13 mouse cellular contexts compared by ENCODE assay signal in the genomic region with DNA sequence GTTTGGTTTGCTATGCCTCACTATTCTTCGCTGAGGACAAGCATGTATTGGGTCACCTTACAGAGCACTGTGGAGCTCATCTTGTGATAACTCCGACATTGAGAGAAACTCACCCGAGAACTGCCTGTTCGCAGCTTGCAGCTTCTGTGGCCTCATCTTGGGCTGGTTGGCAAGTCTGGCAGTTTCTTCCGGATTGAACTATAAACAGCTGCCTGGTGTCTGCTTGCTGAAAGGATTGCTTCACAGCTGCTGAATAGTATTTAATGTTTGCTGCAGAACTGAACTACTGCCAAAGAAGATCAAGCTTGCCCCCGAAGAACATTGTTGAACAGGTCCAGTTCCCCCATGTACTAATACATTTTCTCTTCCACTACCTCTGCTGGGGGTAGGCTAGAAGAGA. TPM values are rescaled to one million over a fixed set of nuclear protein-coding genes. Genes with fewer than 3 reads are reported as not detected.
A peak's percentile ranks its signal among the peaks of the same experiment; 100 is the strongest.
DNase-seq lines count a peak whose midpoint lies in the region; ATAC-seq lines count a peak whose summit lies in the region.
"Had no signal": no experiment of that assay in that cellular context is flagged by ENCODE, and none has a peak within 500 bp of the region (broad histone marks: within the 10 kb centered on the region; RNA-seq: fewer than 3 reads in every experiment).

No protein-coding gene starts in this region.

- no peaks in the 10 kb centered on the region for H3K9me3 ChIP-seq in heart, embryonic 11.5 days (replicated peaks; ENCODE audit: control insufficient read depth, low read length)
- no peaks in the 10 kb centered on the region for H3K9me3 ChIP-seq in lung, embryonic 16.5 days (ENCODE audit: control insufficient read depth, low read length)
- no peaks in the 10 kb centered on the region for H3K9me3 ChIP-seq in neural tube, embryonic 15.5 days (replicated peaks)
- H3K9me3 ChIP-seq: G1E; intestine, embryonic 15.5 days had no signal

- H3K4me1 ChIP-seq in heart, embryonic 11.5 days (ENCODE audit: control insufficient read depth, insufficient read depth, low read length): no peaks in the 10 kb centered on the region
- H3K4me1 ChIP-seq in lung, embryonic 16.5 days (replicated peaks; ENCODE audit: control insufficient read depth, insufficient read depth, low read length): no peaks in the 10 kb centered on the region; the same call in 1 of the 2 replicates
- no peaks in the 10 kb centered on the region for H3K4me1 ChIP-seq in neural tube, embryonic 15.5 days
- H3K4me1 ChIP-seq: intestine, embryonic 15.5 days had no signal

- no peak for ATAC-seq in heart, embryonic 11.5 days (replicated peaks; ENCODE audit: insufficient number of reproducible peaks, low FRiP score, low TSS enrichment)
- peak; percentile 86 for ATAC-seq in lung, embryonic 16.5 days (ENCODE audit: low read depth)
- ATAC-seq in neural tube, embryonic 15.5 days (ENCODE audit: low FRiP score): no peak
- ATAC-seq: intestine, embryonic 15.5 days had no signal

- no peaks in the 10 kb centered on the region for H3K36me3 ChIP-seq in heart, embryonic 11.5 days (ENCODE audit: control insufficient read depth, insufficient read depth, low read length)
- no peaks in the 10 kb centered on the region for H3K36me3 ChIP-seq in lung, embryonic 16.5 days (ENCODE audit: control insufficient read depth, insufficient read depth, low read length)
- H3K36me3 ChIP-seq in neural tube, embryonic 15.5 days: no peaks in the 10 kb centered on the region
- H3K36me3 ChIP-seq: G1E; intestine, embryonic 15.5 days had no signal

- H3K4me2 ChIP-seq in heart, embryonic 11.5 days: no peak overlapping the region
- no peak overlapping the region for H3K4me2 ChIP-seq in lung, embryonic 16.5 days (ENCODE audit: low read depth, low read length)
- no peak overlapping the region for H3K4me2 ChIP-seq in neural tube, embryonic 15.5 days
- H3K4me2 ChIP-seq: intestine, embryonic 15.5 days; midbrain, embryonic 11.5 days had no signal

- 66% methylated on average over 6 of the region's 6 CpGs for WGBS in heart, embryonic 11.5 days (ENCODE audit: insufficient replicate concordance)
- 44% methylated on average over 6 of the region's 6 CpGs for WGBS in lung, embryonic 16.5 days
- WGBS in neural tube, embryonic 15.5 days: 82% methylated on average over 6 of the region's 6 CpGs

- H3K4me3 ChIP-seq in heart, embryonic 11.5 days (ENCODE audit: low read depth, low read length): no peak overlapping the region
- no peak overlapping the region for H3K4me3 ChIP-seq in lung, embryonic 16.5 days (ENCODE audit: low read length)
- H3K4me3 ChIP-seq in neural tube, embryonic 15.5 days (replicated peaks): no peak overlapping the region
- H3K4me3 ChIP-seq: intestine, embryonic 15.5 days had no signal

- no peak overlapping the region for H3K9ac ChIP-seq in heart, embryonic 11.5 days (ENCODE audit: low read depth, low read length)
- H3K9ac ChIP-seq in lung, embryonic 16.5 days (ENCODE audit: low read length): no peak overlapping the region
- H3K9ac ChIP-seq in neural tube, embryonic 15.5 days (replicated peaks): no peak overlapping the region
- H3K9ac ChIP-seq: intestine, embryonic 15.5 days had no signal

- DNase-seq in heart, adult 18-20 months: peak; percentile 23 to 25
- peak; percentile 7 for DNase-seq in right cerebral cortex, adult 18-20 months
- DNase-seq in right cerebral cortex, postnatal 4 days: no peak
- DNase-seq in spleen, adult 18-20 months: no peak
- no peak for DNase-seq in thymus, postnatal 0 days (ENCODE audit: low spot score)
- DNase-seq: B cell, adult 2 months; cerebellum, adult 11-12 months had no signal

- H3K27ac ChIP-seq in heart, embryonic 11.5 days (ENCODE audit: low read depth, low read length): no peak overlapping the region
- no peak overlapping the region for H3K27ac ChIP-seq in lung, embryonic 16.5 days (ENCODE audit: low read length)
- no peak overlapping the region for H3K27ac ChIP-seq in neural tube, embryonic 15.5 days (replicated peaks)
- H3K27ac ChIP-seq: intestine, embryonic 15.5 days had no signal

- H3K27me3 ChIP-seq in heart, embryonic 11.5 days (ENCODE audit: control insufficient read depth, insufficient read depth, low read length): no peaks in the 10 kb centered on the region
- H3K27me3 ChIP-seq in lung, embryonic 16.5 days (ENCODE audit: control insufficient read depth, insufficient read depth, low read depth, low read length): no peaks in the 10 kb centered on the region
- no peaks in the 10 kb centered on the region for H3K27me3 ChIP-seq in neural tube, embryonic 15.5 days (replicated peaks)
- H3K27me3 ChIP-seq: intestine, embryonic 15.5 days had no signal

RNA-seq across cellular contexts. Expression of a gene that starts 29.1 kb away (rescaled TPM):
- total RNA-seq in heart, adult 18-20 months (2021): 10 to 100 TPM; 39.7 to 44.5 TPM
- polyA plus RNA-seq in heart, embryonic 11.5 days (2014; fragmentation: Nextera tagmentation; extraction: Ambion mirVana): 12.0 and 12.7 TPM in 2 replicates
- polyA plus RNA-seq in lung, embryonic 16.5 days (2015; fragmentation: Nextera tagmentation; extraction: Ambion mirVana): 9.0 and 9.4 TPM in 2 replicates
- polyA plus RNA-seq in neural tube, embryonic 15.5 days (2015; fragmentation: Nextera tagmentation; extraction: Ambion mirVana): 9.4 and 10.5 TPM in 2 replicates
- polyA plus RNA-seq in thymus, postnatal 0 days (2015; fragmentation: Nextera tagmentation; extraction: Ambion mirVana): 2.7 and 3.4 TPM in 2 replicates

RNA-seq across cellular contexts. Expression of a gene that starts 49.3 kb away (rescaled TPM):
- total RNA-seq in heart, adult 18-20 months (2021): 10 to 100 TPM; 30.1 to 33.1 TPM
- 184 and 190 TPM in 2 replicates for polyA plus RNA-seq in heart, embryonic 11.5 days (2014; fragmentation: Nextera tagmentation; extraction: Ambion mirVana)
- 188 and 207 TPM in 2 replicates for polyA plus RNA-seq in lung, embryonic 16.5 days (2015; fragmentation: Nextera tagmentation; extraction: Ambion mirVana)
- polyA plus RNA-seq in neural tube, embryonic 15.5 days (2015; fragmentation: Nextera tagmentation; extraction: Ambion mirVana): 140 and 175 TPM in 2 replicates
- 251 and 273 TPM in 2 replicates for polyA plus RNA-seq in thymus, postnatal 0 days (2015; fragmentation: Nextera tagmentation; extraction: Ambion mirVana)

Comparison
In these comparisons a context has a peak if more than half of its experiments do, and no peak if none do; other contexts are left out.
1. DNase-seq: peak in heart, adult 18-20 months (2 of 2) and right cerebral cortex, adult 18-20 months (single experiment); none in right cerebral cortex, postnatal 4 days (single experiment), spleen, adult 18-20 months (0 of 2) and thymus, postnatal 0 days (single experiment).